Mouse (Mus musculus) G1E (cell line): ENCODE measurements at regions not wholly inside any gene's neighbourhood (a gene's known extent, or its start where the extent isn't known, plus 50 kb on each side); places are given as distances from the start of the nearest gene placed in this dataset.

Experiments used
- ATAC-seq: 2 replicates; pipeline ENCODE4 v1.8.0; 2016; ENCODE audit warnings: mild to moderate bottlenecking; ENCODE audit not compliant: insufficient number of reproducible peaks, poor library complexity, low FRiP score, severe bottlenecking; ENCODE audit errors: extremely low read depth
- DNase-seq: peaks from one replicate; pipeline ENCODE4 v3.0.0; 2012; ENCODE audit warnings: low spot score
- H3K27me3 ChIP-seq: 2 replicates; pipeline ENCODE4 v1.6.1; 2012; ENCODE audit warnings: mild to moderate bottlenecking, low read length, inconsistent platforms; ENCODE audit not compliant: insufficient read depth
- H3K36me3 ChIP-seq: replicated peaks from 2 replicates; pipeline ENCODE3; 2012; ENCODE audit warnings: mild to moderate bottlenecking, inconsistent platforms
- H3K4me1 ChIP-seq: 2 replicates; pipeline ENCODE4 v1.6.1; 2012; ENCODE audit warnings: low read depth, low read length, inconsistent platforms, mixed read lengths; ENCODE audit not compliant: insufficient read depth
- H3K4me3 ChIP-seq: 2 replicates; pipeline ENCODE4 v1.5.1; 2012; ENCODE audit warnings: low read depth, mild to moderate bottlenecking, inconsistent platforms, low read length, moderate library complexity, mixed read lengths
- H3K9me3 ChIP-seq: replicated peaks from 2 replicates; pipeline ENCODE4 v1.6.1; 2012; ENCODE audit warnings: inconsistent platforms
- CTCF ChIP-seq: IDR thresholded peaks from 2 replicates; pipeline ENCODE4 v1.5.1; 2012; ENCODE audit warnings: low read depth, low read length, inconsistent platforms, mixed read lengths
- GATA1 ChIP-seq: IDR thresholded peaks from 2 replicates; pipeline ENCODE4 v1.6.1; 2012; ENCODE audit warnings: borderline replicate concordance, low read length, inconsistent platforms, mixed read lengths
- GATA2 ChIP-seq: IDR thresholded peaks from 2 replicates; pipeline ENCODE4 v1.6.1; 2012; ENCODE audit warnings: low read depth, low read length, inconsistent platforms, borderline replicate concordance
- POLR2AphosphoS5 ChIP-seq: IDR thresholded peaks from 2 replicates; pipeline ENCODE4 v1.6.1; 2012; ENCODE audit warnings: low read depth, low read length, inconsistent platforms; ENCODE audit not compliant: insufficient replicate concordance
- TAL1 ChIP-seq: conservative IDR thresholded peaks from 2 replicates; pipeline ENCODE4 v1.6.1; 2012; ENCODE audit warnings: low read depth, low read length, inconsistent platforms, mixed read lengths

GRCm38 (mm10) chr1:155483693-155484092, 66.5 kb upstream of the Xpr1 start:
- no peak for DNase-seq
- peaks cover 35% of the 10 kb centered on the region for H3K4me1 ChIP-seq
- no peaks in the 10 kb centered on the region for H3K9me3 ChIP-seq
- H3K4me3 ChIP-seq, result no peak overlapping the region
- ATAC-seq, result no peak
- TF ChIP-seq TAL1, result no peak
- no peak for TF ChIP-seq POLR2AphosphoS5
- TF ChIP-seq CTCF, result no peak
- H3K36me3 ChIP-seq, result no peaks in the 10 kb centered on the region
- peaks cover 9% of the 10 kb centered on the region for H3K27me3 ChIP-seq

GRCm38 (mm10) chr1:155487796-155488195, 70.1 kb upstream of the Acbd6 start:
- H3K27me3 ChIP-seq, result peaks cover 31% of the 10 kb centered on the region
- H3K4me1 ChIP-seq, result peaks cover 15% of the 10 kb centered on the region
- DNase-seq, result no peak

GRCm38 (mm10) chr1:155488966-155489661, 68.8 kb upstream of the Acbd6 start:
- no peak overlapping the region for H3K4me3 ChIP-seq
- ATAC-seq (no peak), DNase-seq (no peak)
- no peaks in the 10 kb centered on the region for H3K9me3 ChIP-seq
- H3K27me3 ChIP-seq, result peaks cover 38% of the 10 kb centered on the region
- TF ChIP-seq TAL1 (no peak), GATA1 (no peak), CTCF (no peak), POLR2AphosphoS5 (no peak)
- H3K36me3 ChIP-seq, result no peaks in the 10 kb centered on the region
- peaks cover 4% of the 10 kb centered on the region for H3K4me1 ChIP-seq

More at GRCm38 (mm10) chr1:155487796-155488195, 70.1 kb upstream of the Acbd6 start:
- TF ChIP-seq GATA1, result no peak
- no peak for TF ChIP-seq CTCF
- no peak for TF ChIP-seq POLR2AphosphoS5
- no peak for TF ChIP-seq GATA2
- no peak for TF ChIP-seq TAL1
- H3K36me3 ChIP-seq, result no peaks in the 10 kb centered on the region
- H3K9me3 ChIP-seq, result no peaks in the 10 kb centered on the region
- ATAC-seq, result no peak
- H3K4me3 ChIP-seq, result no peak overlapping the region

GRCm38 (mm10) chr1:155490131-155490530, 67.8 kb upstream of the Acbd6 start:
- no peak for TF ChIP-seq POLR2AphosphoS5
- no peak for TF ChIP-seq GATA1
- TF ChIP-seq CTCF, result no peak
- H3K36me3 ChIP-seq, result no peaks in the 10 kb centered on the region
- no peak for DNase-seq
- ATAC-seq, result no peak
- H3K4me3 ChIP-seq, result no peak overlapping the region
- no peaks in the 10 kb centered on the region for H3K4me1 ChIP-seq
- no peaks in the 10 kb centered on the region for H3K9me3 ChIP-seq
- peaks cover 43% of the 10 kb centered on the region for H3K27me3 ChIP-seq

- TF ChIP-seq CTCF, result no peak
- TF ChIP-seq TAL1, result no peak
- no peak for TF ChIP-seq POLR2AphosphoS5
- TF ChIP-seq GATA1, result no peak
- no peak for TF ChIP-seq GATA2
- H3K36me3 ChIP-seq, result no peaks in the 10 kb centered on the region
- H3K9me3 ChIP-seq, result no peaks in the 10 kb centered on the region
- H3K4me1 ChIP-seq, result no peaks in the 10 kb centered on the region
- DNase-seq (no peak), ATAC-seq (no peak)
- peaks cover 44% of the 10 kb centered on the region for H3K27me3 ChIP-seq
- no peak overlapping the region for H3K4me3 ChIP-seq
Observed at GRCm38 (mm10) chr1:155491205-155492026, 66.5 kb upstream of the Acbd6 start.

- DNase-seq (no peak), ATAC-seq (no peak)
- H3K4me3 ChIP-seq, result no peak overlapping the region
- peaks cover 37% of the 10 kb centered on the region for H3K27me3 ChIP-seq
- no peak for TF ChIP-seq TAL1
- no peak for TF ChIP-seq GATA2
- TF ChIP-seq CTCF, result no peak
- TF ChIP-seq GATA1, result no peak
- no peak for TF ChIP-seq POLR2AphosphoS5
- no peaks in the 10 kb centered on the region for H3K9me3 ChIP-seq
- no peaks in the 10 kb centered on the region for H3K36me3 ChIP-seq
- H3K4me1 ChIP-seq, result no peaks in the 10 kb centered on the region
Observed at GRCm38 (mm10) chr1:155493333-155493732, 64.6 kb upstream of the Acbd6 start.
